Mouse (Mus musculus) liver, embryonic 14.5 days (tissue): Measurements from ENCODE around the gene Ly6c1. TPM values are rescaled to one million over a fixed set of nuclear protein-coding genes. Genes with fewer than 3 reads are reported as not detected.
"Not testable (repeated sequence)": the region's sequence is repeated elsewhere in the genome, so short reads cannot be mapped to it uniquely, and the experiment has no call there.

ENCODE experiments used
- ATAC-seq: fragments of 200-750 bp; cut with Nextera tagmentation; 2 replicates; pipeline ENCODE4 v1.8.0; 2017; ENCODE audit warnings: moderate number of reproducible peaks, mild to moderate bottlenecking, moderate library complexity; ENCODE audit not compliant: insufficient read depth
- DNase-seq, 3 experiments: peaks; one replicate each; pipeline ENCODE4 v3.0.0-alpha.2; 2012 to 2013; ENCODE audit warnings: low read depth in 3 of 3, low spot score in 3 of 3
- H3K27ac ChIP-seq: fragments of 300-500 bp; sonication (generic); 2 replicates; pipeline ENCODE4 v1.5.1; 2014; ENCODE audit warnings: moderate library complexity, mild to moderate bottlenecking, control low read depth, inconsistent platforms
- H3K27me3 ChIP-seq: fragments of 300-500 bp; sonication (generic); 2 replicates; pipeline ENCODE4 v1.6.1; 2014; ENCODE audit warnings: mild to moderate bottlenecking, low read length, moderate library complexity; ENCODE audit not compliant: control insufficient read depth, insufficient read depth
- H3K36me3 ChIP-seq: fragments of 300-500 bp; sonication (generic); replicated peaks from 2 replicates; pipeline ENCODE4 v1.6.1; 2014; ENCODE audit warnings: low read depth; ENCODE audit not compliant: control insufficient read depth, insufficient read depth
- H3K4me1 ChIP-seq, 2 experiments: fragments of 200-500 bp in 1 of 2; fragments of 300-500 bp in 1 of 2; sonication (generic) in 1 of 2; replicated peaks; 2 replicates each; pipeline ENCODE4 v1.6.1; 2012 to 2014; ENCODE audit warnings: antibody characterized with exemption in 1 of 2, inconsistent platforms in 1 of 2, low read length in 1 of 2; ENCODE audit not compliant: control insufficient read depth in 2 of 2, insufficient read depth in 2 of 2
- H3K4me2 ChIP-seq: fragments of 300-500 bp; sonication (generic); 2 replicates; pipeline ENCODE4 v1.6.1; 2014; ENCODE audit warnings: low read depth, mild to moderate bottlenecking, control low read depth, moderate library complexity
- H3K4me3 ChIP-seq, 2 experiments: fragments of 200-500 bp in 1 of 2; fragments of 300-500 bp in 1 of 2; sonication (generic) in 1 of 2; 2 replicates each; pipeline ENCODE4 v1.5.1; 2012 to 2014; ENCODE audit warnings: low read depth in 2 of 2, low read length in 2 of 2, mild to moderate bottlenecking in 2 of 2, control low read depth in 1 of 2, inconsistent platforms in 1 of 2, moderate library complexity in 1 of 2; ENCODE audit not compliant: insufficient read depth in 1 of 2
- H3K9ac ChIP-seq: fragments of 300-500 bp; sonication (generic); replicated peaks from 2 replicates; pipeline ENCODE4 v1.6.1; 2014; ENCODE audit warnings: mild to moderate bottlenecking, control low read depth, moderate library complexity
- H3K9me3 ChIP-seq: fragments of 300-500 bp; sonication (generic); 2 replicates; pipeline ENCODE4 v1.6.1; 2016; ENCODE audit warnings: low read length, mixed read lengths; ENCODE audit not compliant: control insufficient read depth
- CTCF ChIP-seq: IDR thresholded peaks from 2 replicates; pipeline ENCODE4 v1.5.1; 2016; ENCODE audit warnings: antibody characterized with exemption, low read depth, control low read depth
- EP300 ChIP-seq: IDR thresholded peaks from 2 replicates; pipeline ENCODE4 v1.6.1; 2016; ENCODE audit warnings: antibody characterized with exemption, low read depth
- WGBS: fragments of 180-500 bp; shearing (Covaris S2); extraction: QIAGEN DNeasy Blood & Tissue Kit; methylation state at CpG from one replicate; pipeline ENCODE4 v1.1.7; 2014; ENCODE audit not compliant: insufficient replicate concordance; 5-methylcytosine and 5-hydroxymethylcytosine counted together
- polyA plus RNA-seq, 2 experiments: library from polyadenylated mRNA; depleted of rRNA in 1 of 2; stranded (reverse) in 1 of 2; unstranded in 1 of 2; fragments of >200 nt; fragmentation: Nextera tagmentation in 1 of 2; extraction: Ambion mirVana in 1 of 2; gene quantifications; 2 replicates each; pipeline versions ENCODE4 v1.2.1 to v1.2.3; 2012 to 2014

Ly6c1 gene
- polyA plus RNA-seq, 2 experiments, result 0.17 to 0.28 TPM

- Histone ChIP-seq H3K4me2 (no peak overlapping the region), H3K9me3 (no peaks in the 10 kb centered on the region), H3K36me3 (no peaks in the 10 kb centered on the region), H3K4me3 (no peak overlapping the region), H3K9ac (no peak overlapping the region), H3K27ac (no peak overlapping the region), H3K27me3 (no peaks in the 10 kb centered on the region), H3K4me1 (no peaks in the 10 kb centered on the region)
- ATAC-seq, result no peak
- TF ChIP-seq EP300 (no peak), CTCF (no peak)
- no peak for DNase-seq
- WGBS, result 49% methylated on average over 2 of the region's 2 CpGs
Observed at GRCm38 (mm10) chr15:75055985-75056384, 7.4 kb upstream of the Ly6c1 start.

- WGBS, result 19% methylated on average over 3 of the region's 3 CpGs
- not testable (repeated sequence) for H3K9me3 ChIP-seq, H3K4me2 ChIP-seq, H3K4me3 ChIP-seq, DNase-seq, H3K27me3 ChIP-seq, H3K27ac ChIP-seq, H3K36me3 ChIP-seq, ATAC-seq, H3K9ac ChIP-seq, H3K4me1 ChIP-seq
Observed at GRCm38 (mm10) chr15:75055425-75055824, 6.8 kb upstream of the Ly6c1 start.

DNA sequence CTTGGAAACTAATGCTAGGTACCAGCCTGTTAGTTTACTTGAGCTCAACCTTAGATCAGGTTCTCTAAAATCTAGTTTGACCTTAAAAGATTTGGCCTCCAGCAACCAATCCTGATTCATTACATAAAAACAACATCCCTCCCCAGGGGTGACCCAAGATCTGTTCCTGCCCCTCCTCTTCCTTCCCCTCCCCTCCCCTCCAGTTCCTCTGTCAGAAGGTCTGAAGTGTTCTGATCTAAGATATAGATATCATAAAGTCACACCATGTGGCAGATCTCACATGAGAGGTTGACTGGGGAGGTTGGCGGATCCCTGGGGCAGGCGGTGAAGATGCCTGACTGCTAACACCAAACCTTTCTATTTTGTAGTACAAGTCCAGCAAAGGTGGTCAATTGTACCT, 3.8 kb upstream of the Ly6c1 start:
- not testable (repeated sequence) for H3K4me3 ChIP-seq, H3K36me3 ChIP-seq, ATAC-seq, H3K4me2 ChIP-seq, H3K27ac ChIP-seq, H3K9ac ChIP-seq, DNase-seq, H3K4me1 ChIP-seq, H3K9me3 ChIP-seq, H3K27me3 ChIP-seq
- 82% methylated on average over 2 of the region's 2 CpGs for WGBS

DNA sequence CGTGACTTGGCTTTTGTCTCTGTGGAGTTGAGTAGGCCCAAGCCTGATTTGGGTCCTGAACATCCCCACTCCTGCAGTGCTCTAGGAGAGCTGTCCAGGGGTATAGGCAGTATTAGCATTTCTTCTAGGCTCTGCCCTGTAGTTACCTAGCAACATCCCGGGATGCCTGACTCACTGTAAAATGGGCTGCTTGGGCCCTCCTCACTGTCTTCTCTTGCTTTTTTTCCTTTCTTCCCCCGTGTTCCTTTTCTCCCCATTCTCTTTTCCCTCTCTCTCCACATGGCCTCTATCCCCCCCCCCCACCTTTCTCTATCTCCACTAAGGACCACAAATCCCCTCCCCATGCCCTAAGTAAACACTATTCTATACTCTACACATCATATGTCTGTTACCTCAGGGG, 2.5 kb upstream of the Ly6c1 start:
- H3K36me3 ChIP-seq, DNase-seq, H3K4me3 ChIP-seq, H3K9ac ChIP-seq, H3K27me3 ChIP-seq, H3K9me3 ChIP-seq, ATAC-seq, H3K4me2 ChIP-seq, H3K4me1 ChIP-seq, H3K27ac ChIP-seq: not testable (repeated sequence)
- 54% methylated on average over 3 of the region's 3 CpGs for WGBS

- not testable (repeated sequence) for H3K27ac ChIP-seq
Observed at GRCm38 (mm10) chr15:75050593-75050992, 2.0 kb upstream of the Ly6c1 start.

GRCm38 (mm10) chr15:75049811-75050210, 1.2 kb upstream of the Ly6c1 start:
- not testable (repeated sequence) for H3K4me1 ChIP-seq, H3K9ac ChIP-seq, H3K36me3 ChIP-seq, H3K4me2 ChIP-seq, H3K27ac ChIP-seq, DNase-seq, H3K27me3 ChIP-seq, H3K9me3 ChIP-seq, H3K4me3 ChIP-seq, ATAC-seq
- 37% methylated on average over 2 of the region's 2 CpGs for WGBS

More at GRCm38 (mm10) chr15:75050593-75050992, 2.0 kb upstream of the Ly6c1 start:
- H3K9me3 ChIP-seq, H3K4me2 ChIP-seq, DNase-seq, H3K27me3 ChIP-seq, H3K36me3 ChIP-seq, H3K9ac ChIP-seq, H3K4me3 ChIP-seq, H3K4me1 ChIP-seq, ATAC-seq: not testable (repeated sequence)
- WGBS, result 65% methylated on average over 1 of the region's 1 CpGs

- H3K4me2 ChIP-seq, H3K9me3 ChIP-seq, H3K9ac ChIP-seq, H3K27ac ChIP-seq, ATAC-seq, H3K4me1 ChIP-seq, H3K36me3 ChIP-seq, H3K4me3 ChIP-seq, H3K27me3 ChIP-seq, DNase-seq: not testable (repeated sequence)
- WGBS, result 64% methylated on average over 1 of the region's 1 CpGs
Observed at GRCm38 (mm10) chr15:75047970-75048320, 685 bp downstream of the Ly6c1 start.

DNA sequence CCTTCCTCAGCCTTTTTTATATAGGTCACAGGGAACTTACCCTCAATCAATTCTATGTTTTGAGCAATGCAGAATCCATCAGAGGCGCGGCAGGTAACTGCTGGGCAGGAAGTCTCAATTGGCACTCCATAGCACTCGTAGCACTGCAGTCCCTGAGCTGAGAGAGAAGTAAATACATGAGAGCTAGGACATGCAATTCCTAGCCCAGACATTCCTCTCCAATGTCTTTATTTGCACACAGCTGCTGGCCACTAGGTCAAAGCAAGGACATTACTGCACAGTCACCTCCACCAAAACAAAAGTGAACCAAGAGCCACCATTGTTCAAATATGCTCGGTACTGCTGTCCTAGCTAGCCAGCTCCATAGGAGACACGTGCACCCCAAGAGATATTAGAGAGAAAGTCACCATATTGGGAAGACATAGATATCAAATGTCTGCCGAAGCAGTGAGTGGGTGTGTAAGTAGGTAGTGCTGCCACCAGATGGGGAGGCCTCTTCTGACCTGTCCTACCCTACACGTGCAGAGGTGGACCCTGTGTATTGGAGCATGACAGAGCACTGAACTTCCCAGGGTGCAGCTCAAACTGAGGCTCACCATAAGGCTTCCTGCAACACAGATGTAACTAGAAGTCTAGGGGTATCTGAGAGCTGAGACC, 1.2 kb downstream of the Ly6c1 start:
- not testable (repeated sequence) for H3K27me3 ChIP-seq, H3K9ac ChIP-seq, H3K4me2 ChIP-seq, H3K4me1 ChIP-seq, H3K4me3 ChIP-seq, ATAC-seq, H3K36me3 ChIP-seq, DNase-seq, H3K27ac ChIP-seq, H3K9me3 ChIP-seq
- 53% methylated on average over 5 of the region's 7 CpGs for WGBS
